Mouse (Mus musculus) layer of hippocampus, adult 9-11 months (tissue): ENCODE data around the gene Treml1.
"Not testable (repeated sequence)": the region's sequence is repeated elsewhere in the genome, so short reads cannot be mapped to it uniquely, and the experiment has no call there.

Source experiments
- DNase-seq: peaks from one replicate; pipeline ENCODE4 v3.0.0; 2022

Gene Treml1

DNA sequence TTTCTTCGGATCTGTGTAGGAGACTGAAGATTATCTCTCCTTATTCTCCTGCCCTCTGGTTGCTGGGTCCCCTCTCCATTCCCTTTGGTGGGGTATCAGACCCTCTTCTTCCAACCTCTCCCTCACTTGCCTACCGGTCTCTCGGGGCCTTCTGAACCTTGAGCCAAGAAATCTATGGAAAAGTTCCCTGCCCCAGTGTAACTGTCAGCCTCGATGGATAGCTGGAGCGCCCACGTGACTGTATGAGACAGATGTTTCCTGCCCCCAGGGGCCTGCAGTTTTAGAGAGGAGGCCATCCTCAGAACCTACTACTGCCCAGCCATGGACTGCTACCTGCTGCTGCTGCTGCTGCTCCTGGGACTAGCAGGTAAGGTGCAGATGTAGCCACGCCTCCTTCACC is at the start of gene Treml1:
Gene Treml1 (plus strand): TSS at position 301 of the 400 bp plus-strand sequence.
- no peak for DNase-seq

DNA sequence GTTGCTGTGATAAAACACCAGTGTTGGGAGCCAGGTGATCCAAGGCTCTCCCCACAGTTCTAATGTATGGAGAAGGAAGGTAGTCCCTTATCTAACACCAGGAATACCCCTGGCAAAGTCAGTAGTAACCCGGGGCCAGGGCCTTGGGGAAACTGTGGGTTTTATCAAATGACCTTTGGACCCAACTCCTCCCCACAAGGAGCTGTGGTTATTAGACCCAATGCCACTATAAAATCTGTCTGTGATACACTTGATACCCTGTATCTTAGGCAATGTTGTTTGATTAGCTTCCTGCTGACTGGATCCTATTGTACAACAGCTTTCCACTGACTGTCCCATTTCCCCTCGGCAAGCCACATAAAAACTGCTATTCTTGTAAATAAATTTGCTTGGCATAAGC is 47.6 kb upstream of the Treml1 start:
- DNase-seq, result no peak

DNA sequence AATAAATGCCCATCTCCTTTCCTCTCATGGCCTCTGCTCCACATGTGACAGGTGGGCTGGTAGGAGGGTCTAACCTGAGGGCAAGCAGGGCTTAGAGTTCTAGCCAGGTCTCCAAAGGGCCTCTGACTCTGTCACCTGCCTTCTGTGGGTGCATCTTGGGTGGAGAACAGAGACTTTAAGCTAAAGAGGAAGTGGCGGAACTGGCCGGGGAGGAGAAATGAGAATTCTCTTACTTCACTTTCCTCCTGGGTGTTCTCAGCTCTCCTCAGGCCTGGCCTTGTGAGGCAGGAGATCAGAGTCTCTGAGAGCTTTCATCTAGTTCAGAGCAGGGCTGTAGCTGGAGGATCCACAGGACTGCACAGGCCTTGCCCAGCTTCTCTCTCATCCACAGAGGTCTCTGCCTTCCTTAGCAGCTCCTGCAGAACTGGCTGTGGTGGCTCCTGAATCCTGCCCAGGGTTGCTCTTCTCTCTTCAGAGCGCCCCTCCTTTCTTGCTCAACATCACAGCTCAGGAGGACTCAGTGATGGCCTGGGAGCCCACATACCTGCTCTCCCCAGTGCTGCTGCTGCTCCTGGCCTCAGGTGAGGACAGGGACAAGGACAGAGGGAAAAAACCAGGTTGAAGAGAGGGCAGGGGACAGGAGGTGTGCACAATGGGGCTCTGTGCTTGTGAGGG is 43.7 kb upstream of the Treml1 start, which contains the start of gene B430306N03Rik:
Gene B430306N03Rik (plus strand): TSS at position 237 of the 675 bp plus-strand sequence.
- DNase-seq, result not testable (repeated sequence)

DNA sequence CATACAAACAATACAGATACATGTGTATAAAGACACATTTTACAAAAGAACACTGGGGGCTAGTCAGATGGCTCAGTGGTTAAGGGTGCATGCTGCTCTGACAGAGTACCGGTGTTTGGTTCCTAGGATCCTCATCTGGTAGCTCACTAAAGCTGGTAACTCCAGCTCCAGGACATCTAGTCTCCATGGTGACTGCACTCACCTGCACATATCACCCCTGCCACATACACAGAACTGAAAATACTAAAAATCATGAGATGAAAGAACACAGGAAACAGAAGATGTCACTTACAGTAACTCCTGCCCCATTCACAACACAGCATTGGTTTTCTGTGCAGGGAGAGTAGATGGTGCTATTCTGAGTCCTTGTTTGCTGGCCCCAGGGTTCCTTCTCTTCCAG is 41.0 kb upstream of the Treml1 start:
- no peak for DNase-seq

DNA sequence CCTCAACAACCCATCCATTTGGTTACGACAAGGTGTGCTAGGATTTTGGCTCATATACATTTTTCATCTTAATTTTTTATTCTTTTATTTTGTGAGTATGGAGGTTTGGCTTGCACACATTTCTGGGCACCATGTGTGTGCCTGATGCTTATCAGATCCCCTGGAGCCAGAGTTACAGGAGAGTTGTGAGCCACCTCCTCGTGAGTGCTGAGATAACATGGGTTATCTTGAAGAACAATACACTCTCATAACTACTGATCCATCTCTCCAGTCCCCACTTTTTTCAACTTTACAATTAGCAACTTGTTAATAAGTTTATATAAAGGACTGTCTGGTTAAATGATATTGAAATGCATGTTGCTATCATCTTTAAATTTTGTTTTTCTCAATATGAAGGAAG is 38.4 kb upstream of the Treml1 start:
- no peak for DNase-seq

DNA sequence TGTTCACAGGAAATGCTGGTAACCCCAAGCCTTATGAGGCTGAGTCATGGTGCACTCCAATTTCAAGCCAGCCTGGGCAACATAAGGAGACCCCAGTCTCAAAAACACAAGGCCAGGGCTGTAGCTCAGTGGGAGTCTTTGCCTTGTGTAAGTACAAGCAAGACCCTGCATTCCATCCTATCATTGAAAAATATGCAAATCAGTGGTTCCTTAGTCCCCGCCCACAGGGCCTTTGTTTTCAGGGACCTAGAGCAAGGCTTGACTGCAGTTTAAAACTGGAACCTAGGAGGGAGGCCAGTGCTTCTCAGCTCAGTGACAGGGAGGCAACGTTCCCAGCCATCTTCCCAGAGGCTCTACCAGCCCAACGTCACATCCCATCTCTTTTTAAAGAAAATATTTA is 36.5 kb upstream of the Treml1 start:
- DNase-seq, result no peak

DNA sequence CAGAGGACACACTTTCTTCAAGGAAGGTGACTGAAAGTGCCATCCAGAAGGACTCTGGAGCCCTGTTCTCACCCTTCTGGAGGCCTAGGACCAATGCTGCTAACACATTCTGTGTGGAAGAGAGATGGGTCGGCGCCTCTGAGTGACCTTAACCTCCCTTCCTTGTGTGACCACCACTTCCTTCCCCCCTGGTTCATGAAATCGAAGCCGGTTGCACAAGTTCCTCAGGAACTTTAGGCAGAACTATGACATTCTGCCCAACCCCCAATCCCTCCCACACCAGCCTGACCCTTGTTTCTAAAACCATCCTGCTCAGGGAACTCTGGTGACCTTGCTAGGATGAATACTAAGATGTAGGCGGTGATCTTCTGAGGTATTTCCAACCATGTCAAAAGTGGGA is 35.5 kb upstream of the Treml1 start:
- peak; percentile 47 for DNase-seq

DNA sequence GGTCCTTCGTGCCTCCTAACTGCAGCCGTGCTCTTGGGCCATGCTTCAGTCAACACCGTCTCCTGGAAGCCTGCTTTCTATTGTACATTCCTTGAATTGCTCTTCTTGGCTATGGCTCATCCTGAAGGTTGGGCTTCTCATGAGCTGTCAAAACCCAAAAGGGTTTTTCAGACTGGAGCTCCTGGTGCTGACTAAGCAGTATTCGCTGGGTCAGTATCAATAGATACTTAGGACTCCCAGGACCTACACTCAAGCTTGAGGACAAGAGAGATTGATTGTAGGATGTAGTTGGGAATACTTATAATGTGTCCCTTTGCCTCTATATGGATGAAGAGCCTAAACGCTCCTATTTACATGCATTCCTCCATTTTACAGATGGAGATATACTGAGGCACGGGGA is 34.6 kb upstream of the Treml1 start:
- no peak for DNase-seq

DNA sequence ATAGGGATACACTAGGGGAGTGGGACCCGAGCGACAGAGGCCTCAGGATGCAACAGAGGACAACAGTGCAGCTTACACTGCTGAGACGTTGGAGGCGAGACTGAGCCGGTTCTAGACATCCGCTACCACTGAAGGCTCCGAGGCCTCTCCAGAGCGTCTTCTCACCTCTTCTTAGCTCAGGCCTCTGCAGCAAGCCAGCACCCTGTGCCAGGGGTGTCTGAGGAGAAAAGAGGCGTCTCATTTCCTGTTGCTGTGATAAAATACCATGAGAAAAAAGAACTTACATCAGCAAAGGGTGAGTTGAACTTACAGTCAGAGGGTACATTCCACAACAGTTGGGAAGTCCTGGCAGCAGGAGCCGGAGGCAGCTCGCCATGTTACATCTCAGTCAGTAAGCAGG is 34.1 kb upstream of the Treml1 start:
- no peak for DNase-seq

DNA sequence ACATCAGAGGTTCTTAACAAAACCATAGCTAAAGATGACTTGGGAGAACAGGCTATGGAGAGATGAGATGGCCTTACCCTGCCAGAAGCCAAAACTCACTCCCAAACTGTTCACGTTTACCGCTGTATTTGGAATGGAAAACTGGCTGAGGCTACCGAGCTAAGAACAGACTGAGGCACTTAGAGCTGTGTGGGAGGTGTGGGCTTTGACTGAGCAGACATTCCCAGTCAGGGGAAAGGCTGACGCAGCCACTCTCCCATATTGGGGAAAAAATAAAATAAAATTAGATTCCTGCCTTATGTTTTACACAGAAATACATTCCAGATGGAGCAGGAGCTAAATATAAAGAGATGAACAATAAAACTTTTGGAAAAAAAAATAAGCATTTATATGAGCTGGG is 33.1 kb upstream of the Treml1 start:
- peak; percentile 86 for DNase-seq

DNA sequence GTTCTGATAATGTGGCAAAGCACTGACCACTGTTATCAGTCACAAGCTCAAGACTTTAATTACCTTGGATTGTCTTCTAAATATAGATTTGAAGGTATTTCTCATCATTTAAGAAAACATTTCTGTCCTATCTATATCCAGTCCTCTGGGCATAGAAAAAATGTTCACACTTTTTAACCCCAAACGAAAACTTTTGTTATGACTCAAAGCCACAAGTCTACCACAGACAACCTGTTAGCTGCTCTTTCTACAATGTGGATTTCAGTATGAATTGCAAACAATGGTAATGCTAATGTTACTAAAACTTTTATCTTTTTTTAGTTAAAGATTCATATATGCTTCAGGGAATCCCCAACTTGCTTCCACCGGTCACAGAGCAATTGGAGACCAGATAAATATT is 27.2 kb upstream of the Treml1 start:
- DNase-seq, result no peak

DNA sequence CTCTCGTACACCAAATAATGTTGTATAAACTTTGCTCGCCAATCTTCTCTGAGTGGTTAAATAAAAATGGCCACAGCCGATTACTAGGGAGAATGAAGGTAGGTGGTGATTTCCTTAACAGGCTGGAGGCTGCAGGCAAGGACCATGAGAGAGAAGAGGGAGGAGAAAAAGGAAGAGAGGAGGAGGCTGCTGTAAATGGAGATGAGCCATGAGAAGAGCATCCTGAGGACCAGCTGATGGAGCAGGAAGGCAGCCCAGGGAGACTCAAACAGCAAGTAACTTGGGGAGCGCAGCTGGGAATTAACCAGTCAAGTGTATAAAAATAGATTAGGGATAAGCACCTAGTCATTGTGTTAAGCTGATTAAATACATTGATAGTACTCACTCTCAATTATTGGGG is 25.5 kb upstream of the Treml1 start:
- no peak for DNase-seq

DNA sequence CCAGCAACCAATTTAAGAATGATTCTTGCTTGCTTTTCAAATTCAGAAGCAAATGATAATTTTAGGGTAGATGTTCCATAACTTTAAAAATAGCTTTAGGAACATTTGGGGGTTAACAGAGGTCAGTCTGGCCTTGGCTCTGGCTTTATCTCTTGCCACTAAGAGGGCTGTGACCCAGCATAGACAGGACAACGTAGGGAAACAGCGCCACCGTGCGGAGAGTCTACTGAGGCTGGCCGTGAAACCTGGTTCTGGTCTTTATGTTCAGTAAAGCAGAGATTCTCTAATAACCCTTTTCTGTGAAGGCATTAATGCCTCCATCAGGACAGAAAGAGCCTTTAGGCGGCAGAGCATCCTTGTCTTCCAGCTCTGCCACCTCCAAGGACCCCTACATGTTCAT is 22.9 kb upstream of the Treml1 start:
- peak; percentile 66 for DNase-seq

DNA sequence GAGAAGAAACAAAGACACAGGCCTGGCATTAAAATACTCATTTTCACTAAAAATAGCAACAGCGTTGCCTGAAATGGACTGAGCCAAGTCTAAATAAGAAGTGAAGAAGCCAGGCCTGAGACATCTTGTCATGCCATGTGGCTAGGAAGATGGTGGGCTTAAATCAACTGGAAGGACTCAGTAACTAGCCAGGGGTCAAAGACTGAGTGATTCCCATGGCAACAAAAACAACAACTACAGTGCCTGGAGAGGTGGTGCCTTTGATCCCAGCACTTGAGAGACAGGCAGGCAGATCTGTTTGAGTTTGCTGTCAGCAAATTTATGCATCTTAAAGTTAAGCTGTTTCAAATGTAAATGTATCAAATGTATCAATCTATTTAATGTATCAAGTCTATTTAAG is 19.4 kb upstream of the Treml1 start:
- DNase-seq, result no peak

DNA sequence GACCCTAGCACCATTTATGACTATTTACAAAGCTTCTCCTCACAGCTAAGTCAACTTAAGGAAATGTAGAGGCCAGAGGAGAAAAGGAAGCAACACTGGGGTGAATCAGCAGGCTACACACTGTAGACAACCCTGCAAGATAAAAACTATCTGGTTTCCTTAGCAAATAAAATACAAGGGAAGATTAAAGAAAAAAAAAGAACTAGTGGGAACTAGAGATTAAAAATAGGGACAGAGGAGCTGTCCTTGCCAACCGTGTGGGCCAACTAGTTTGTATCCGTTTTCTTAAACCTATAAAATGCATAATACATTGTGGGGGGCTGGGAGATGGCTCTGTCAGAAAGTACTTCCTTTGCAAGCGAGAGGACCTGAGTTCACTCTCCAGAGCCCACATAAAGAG is 17.8 kb upstream of the Treml1 start:
- DNase-seq, result no peak

DNA sequence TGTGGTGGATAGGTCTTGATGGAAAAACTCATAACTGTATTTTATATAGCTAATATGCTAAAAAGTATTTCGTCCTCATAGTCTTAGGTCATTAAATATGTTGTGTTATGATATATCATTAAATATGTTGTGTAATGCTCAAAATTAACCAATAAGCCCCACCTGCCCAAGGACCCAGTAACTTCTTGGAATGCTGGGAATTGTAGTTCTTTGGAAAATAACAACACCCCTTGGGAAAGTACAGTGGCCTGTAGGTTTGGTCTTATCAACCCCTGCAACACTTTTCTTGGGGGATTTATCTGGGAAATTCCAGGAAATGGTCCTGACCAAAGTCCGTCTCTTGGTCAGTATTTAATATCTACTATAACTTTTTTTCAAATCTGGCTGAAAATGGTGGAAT is 16.7 kb upstream of the Treml1 start:
- no peak for DNase-seq

DNA sequence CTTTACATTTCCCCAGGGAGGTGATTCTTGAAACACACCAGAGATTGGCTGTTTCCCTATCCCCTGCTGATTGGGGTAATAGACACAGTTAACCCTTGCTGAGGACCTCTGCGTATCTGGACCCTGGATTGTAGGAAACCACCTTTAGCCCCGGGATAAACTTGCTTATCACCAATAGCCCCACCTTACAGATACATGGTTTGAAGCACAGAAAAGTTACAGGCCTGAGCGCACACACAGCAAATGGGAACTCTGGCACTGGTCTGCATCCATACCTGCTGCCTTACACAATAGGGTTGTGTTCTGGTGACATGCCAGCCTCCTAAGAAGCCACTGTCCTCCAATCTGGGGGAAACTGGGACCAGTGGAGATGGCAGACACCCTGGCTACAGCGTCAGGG is 13.9 kb upstream of the Treml1 start:
- DNase-seq, result no peak

DNA sequence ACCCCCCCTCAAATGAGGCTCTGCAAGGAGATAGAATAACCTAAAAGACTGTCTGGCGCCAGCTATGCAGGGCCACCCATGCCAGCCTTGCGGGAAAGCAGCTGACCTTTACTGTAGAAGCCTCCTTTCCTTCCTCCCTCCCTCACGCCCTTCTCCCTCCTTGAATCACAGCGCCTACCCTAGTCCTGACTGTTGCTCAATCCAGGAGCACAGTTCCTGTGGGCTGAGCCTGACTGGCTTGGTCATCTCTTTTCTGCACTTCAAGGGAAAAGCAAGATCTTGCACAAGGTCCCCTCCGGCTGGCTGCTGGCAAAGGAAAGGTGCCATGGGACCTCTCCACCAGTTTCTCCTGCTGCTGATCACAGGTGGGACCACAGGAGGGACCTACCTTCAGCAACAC is 13.5 kb upstream of the Treml1 start, which contains the start of gene Trem2:
Gene Trem2 (plus strand): TSS at position 171 of the 400 bp plus-strand sequence.
- DNase-seq, result peak; percentile 79

DNA sequence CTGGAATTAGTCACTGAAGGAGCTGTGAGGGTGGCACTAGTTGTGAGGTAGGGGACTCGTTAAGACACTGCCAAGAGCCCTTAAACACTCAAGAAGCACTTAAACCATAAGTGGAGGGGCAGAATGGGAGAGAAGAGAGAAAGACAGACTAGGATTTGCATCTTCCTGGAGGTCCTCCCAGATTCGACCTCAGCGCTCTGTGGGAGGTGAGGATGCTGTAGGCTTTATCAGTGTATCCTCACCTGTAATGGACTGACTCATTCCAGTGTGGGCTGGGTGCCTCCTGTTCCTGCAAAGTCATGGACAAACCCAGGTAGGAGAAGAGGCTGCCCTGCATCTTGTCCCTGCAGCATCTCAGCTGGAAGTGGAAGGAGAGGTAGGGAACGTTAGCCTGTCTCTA is 12.9 kb upstream of the Treml1 start:
- peak; percentile 18 for DNase-seq

DNA sequence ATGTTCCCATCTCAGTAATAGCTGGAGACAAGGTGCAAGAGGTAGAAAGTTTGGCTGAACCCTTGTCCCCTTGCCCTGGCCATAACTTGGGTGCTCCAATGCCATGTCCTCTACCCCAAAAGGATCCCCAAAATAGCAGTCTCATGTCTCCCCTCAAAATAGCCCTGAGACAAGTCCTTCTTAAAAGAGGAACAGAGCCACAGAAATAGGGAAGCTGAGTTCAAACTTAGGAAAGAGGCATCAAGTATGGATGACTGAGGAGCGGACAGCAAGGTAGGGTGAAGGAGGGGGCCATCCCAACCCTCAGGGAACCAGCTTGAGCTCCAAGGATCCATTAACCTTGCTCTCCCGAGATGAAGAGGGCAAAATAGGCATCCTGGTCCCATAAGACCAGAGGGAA is 12.4 kb upstream of the Treml1 start:
- DNase-seq, result peak; percentile 20

DNA sequence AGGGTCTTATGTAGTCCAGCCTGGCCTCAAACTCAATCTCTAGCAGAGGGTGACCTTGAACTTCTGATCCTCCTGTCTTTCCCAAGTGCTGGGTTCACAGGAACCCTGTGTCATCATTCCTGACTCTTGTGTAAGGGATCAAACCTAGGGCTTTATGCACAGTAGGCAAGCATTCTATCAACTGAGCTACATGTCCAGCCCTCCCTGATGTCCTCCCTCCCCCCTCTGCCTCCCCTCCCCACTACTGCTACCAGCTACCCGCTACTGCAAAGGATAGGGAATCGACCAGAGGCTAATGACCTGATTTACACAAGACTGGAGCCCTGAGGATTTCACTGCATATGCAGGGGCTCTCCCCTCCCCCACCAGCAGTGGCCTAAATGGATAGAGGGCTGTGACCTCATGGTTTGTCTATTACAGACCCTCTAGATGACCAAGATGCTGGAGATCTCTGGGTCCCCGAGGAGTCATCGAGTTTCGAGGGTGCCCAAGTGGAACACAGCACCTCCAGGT is 9.0 kb upstream of the Treml1 start:
- DNase-seq, result no peak

DNA sequence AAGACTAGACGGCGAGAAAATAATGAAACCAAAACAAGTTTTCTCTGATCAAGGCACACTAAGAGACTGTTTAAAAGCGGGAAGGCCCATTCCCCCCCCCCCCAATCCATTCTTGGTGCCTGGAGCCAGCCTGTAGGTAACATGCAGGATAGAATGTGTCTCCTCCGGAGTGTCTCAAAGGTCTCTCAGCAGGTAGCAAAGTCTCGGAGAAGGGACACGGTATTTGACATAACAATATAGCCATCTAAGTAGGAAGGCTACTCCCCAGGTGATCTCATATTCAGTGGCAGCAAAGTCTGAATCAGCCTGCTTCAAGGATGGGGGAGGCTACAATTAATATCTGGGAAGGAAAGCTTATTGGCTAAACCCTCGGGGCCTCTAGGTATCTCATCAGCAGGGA is 6.7 kb upstream of the Treml1 start:
- DNase-seq, result not testable (repeated sequence)

DNA sequence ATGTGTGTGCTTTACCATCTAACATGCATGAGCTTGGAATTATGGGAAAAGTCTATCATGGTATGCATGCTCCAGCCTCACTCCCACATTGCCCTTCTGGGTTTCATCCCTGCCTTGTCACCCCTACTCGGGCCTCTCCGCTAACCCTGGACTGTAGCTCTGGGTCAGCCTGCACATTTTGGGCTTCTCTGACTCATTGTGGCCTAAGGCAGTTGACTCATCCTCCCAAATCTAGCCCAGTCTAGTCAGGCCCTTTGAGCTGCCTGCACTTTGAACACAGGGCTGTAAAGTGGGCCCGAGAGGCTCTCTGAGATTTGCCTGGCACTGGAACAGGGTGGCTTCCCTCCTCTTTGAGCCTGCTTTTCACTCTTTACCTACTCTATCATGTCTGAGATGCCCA is 3.9 kb upstream of the Treml1 start:
- DNase-seq, result no peak

DNA sequence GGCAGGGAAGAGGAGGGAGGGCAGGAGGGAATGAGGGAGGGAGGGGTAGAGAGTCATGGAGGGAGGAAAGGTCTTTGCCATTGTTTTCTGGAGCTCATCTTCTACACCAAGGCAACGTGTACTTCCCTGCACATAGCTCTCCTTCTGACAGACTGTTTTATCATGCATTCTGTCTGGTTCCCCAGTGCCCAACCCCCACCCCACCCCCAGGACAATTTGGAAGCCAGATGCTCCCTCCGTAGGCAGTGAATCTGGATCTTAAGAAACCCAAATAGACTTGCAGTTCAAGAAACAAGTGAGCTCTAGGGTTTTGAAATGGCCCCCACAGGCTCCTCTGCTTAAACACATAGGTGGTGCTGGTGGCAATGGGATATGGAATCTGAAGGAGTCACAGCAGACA is 1.8 kb upstream of the Treml1 start:
- no peak for DNase-seq

DNA sequence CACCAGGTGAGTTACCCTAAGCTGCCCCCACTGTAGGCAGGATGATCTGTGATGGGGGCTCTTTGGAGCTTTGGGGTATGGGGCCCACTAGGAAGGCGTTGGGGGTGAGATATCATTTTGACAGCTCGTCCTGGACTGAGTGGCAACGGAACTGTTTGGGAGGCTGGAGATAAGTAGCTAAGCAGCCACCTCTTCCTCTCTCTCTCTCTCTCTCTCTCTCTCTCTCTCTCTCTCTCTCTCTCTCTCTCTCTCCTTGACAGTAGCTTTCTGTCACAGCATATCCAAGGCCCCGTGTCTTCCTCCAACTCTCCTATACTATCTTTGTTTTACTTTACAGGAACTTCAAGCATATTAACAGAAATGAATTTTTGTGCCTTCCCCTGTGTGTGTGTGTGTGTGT is 746 bp downstream of the Treml1 start:
- DNase-seq, result no peak
